Mouse (Mus musculus): ENCODE data around the gene Emilin3. TPM values are rescaled to one million over a fixed set of nuclear protein-coding genes. Genes with fewer than 3 reads are reported as not detected.
A peak's percentile ranks its signal among the peaks of the same experiment; 100 is the strongest.

Gene Emilin3
- polyA plus RNA-seq, 1 experiment from 2014 or later, result 1.5 TPM

DNA sequence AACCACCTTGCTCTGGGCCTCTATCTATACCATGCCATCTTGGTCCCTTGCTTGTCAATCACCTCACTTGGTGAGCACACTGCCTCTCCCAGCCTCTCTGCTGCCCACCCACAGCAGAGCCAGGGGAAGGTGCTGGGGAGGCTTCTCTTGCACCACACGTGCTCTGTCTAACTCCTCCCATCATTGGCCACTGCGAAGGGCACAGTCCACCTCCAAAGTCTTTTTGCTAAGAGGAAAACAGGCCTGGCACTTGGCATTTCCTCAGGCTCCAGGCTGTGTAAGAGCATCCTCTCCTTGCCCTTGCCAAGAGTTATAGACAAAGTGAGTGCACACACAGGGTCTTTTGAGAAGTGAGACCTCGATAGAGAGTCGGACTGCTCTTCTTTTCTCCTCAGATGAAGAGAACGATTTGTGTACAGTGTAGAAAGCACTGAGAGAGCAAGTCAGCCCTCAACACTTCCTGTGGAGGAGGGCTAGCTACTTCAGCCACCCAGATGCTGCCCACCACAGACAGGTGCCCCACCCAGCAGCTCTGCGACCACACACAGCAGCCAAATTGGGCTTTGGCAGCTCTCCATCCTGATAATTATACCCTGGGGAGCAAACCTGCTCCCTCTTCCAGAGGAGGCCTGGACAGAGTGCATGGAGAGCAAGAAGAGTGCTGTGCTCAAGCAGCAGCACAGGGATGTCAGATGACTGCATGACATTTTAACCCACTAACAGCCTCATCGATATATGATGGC is 41.2 kb upstream of the Emilin3 start:
- no peak for ATAC-seq (replicated peaks; ENCODE audit: insufficient number of reproducible peaks, low FRiP score, low TSS enrichment)
- WGBS (ENCODE audit: insufficient replicate concordance), result 84% methylated on average over 7 of the region's 7 CpGs

GRCm38 (mm10) chr2:160951595-160951994 is 39.5 kb upstream of the Emilin3 start:
- no peak overlapping the region for H3K27ac ChIP-seq (ENCODE audit: low read depth, low read length)
- peaks cover 11% of the 10 kb centered on the region for H3K4me1 ChIP-seq (ENCODE audit: control insufficient read depth, insufficient read depth, low read length)
- H3K9me3 ChIP-seq (replicated peaks; ENCODE audit: control insufficient read depth, low read length), result no peaks in the 10 kb centered on the region
- no peak overlapping the region for H3K4me3 ChIP-seq (ENCODE audit: low read depth, low read length)
- H3K27me3 ChIP-seq (ENCODE audit: control insufficient read depth, insufficient read depth, low read length), result no peaks in the 10 kb centered on the region
- H3K36me3 ChIP-seq (ENCODE audit: control insufficient read depth, insufficient read depth, low read length), result peaks cover 40% of the 10 kb centered on the region
- WGBS (ENCODE audit: insufficient replicate concordance), result 55% methylated on average over 4 of the region's 4 CpGs
- H3K9ac ChIP-seq (ENCODE audit: low read depth, low read length), result no peak overlapping the region
- ATAC-seq (replicated peaks; ENCODE audit: insufficient number of reproducible peaks, low FRiP score, low TSS enrichment), result no peak
- H3K4me2 ChIP-seq, result no peak overlapping the region

More for the DNA sequence above, 41.2 kb upstream of the Emilin3 start:
- no peak overlapping the region for H3K27ac ChIP-seq (ENCODE audit: low read depth, low read length)
- H3K9ac ChIP-seq (ENCODE audit: low read depth, low read length), result no peak overlapping the region
- no peaks in the 10 kb centered on the region for H3K9me3 ChIP-seq (replicated peaks; ENCODE audit: control insufficient read depth, low read length)
- H3K4me2 ChIP-seq, result no peak overlapping the region
- no peaks in the 10 kb centered on the region for H3K27me3 ChIP-seq (ENCODE audit: control insufficient read depth, insufficient read depth, low read length)
- H3K36me3 ChIP-seq (ENCODE audit: control insufficient read depth, insufficient read depth, low read length), result peaks cover 43% of the 10 kb centered on the region
- H3K4me1 ChIP-seq (ENCODE audit: control insufficient read depth, insufficient read depth, low read length), result peaks cover 11% of the 10 kb centered on the region
- no peak overlapping the region for H3K4me3 ChIP-seq (ENCODE audit: low read depth, low read length)

GRCm38 (mm10) chr2:160942443-160942842 is 30.3 kb upstream of the Emilin3 start:
- no peak overlapping the region for H3K27ac ChIP-seq (ENCODE audit: low read depth, low read length)
- no peak overlapping the region for H3K4me2 ChIP-seq
- no peak for ATAC-seq (replicated peaks; ENCODE audit: insufficient number of reproducible peaks, low FRiP score, low TSS enrichment)
- WGBS (ENCODE audit: insufficient replicate concordance), result 69% methylated on average over 3 of the region's 3 CpGs
- no peaks in the 10 kb centered on the region for H3K9me3 ChIP-seq (replicated peaks; ENCODE audit: control insufficient read depth, low read length)
- H3K4me3 ChIP-seq (ENCODE audit: low read depth, low read length), result no peak overlapping the region
- no peaks in the 10 kb centered on the region for H3K27me3 ChIP-seq (ENCODE audit: control insufficient read depth, insufficient read depth, low read length)
- peaks cover 25% of the 10 kb centered on the region for H3K4me1 ChIP-seq (ENCODE audit: control insufficient read depth, insufficient read depth, low read length)
- H3K9ac ChIP-seq (ENCODE audit: low read depth, low read length), result no peak overlapping the region
- H3K36me3 ChIP-seq (ENCODE audit: control insufficient read depth, insufficient read depth, low read length), result no peaks in the 10 kb centered on the region

- no peak overlapping the region for H3K9ac ChIP-seq (ENCODE audit: low read depth, low read length)
These were observed 29.0 kb upstream of the Emilin3 start for GRCm38 (mm10) chr2:160940930-160941709.

GRCm38 (mm10) chr2:160934451-160934850 is 22.3 kb upstream of the Emilin3 start:
- Histone ChIP-seq H3K4me1 (ENCODE audit: control insufficient read depth, insufficient read depth, low read length) (no peaks in the 10 kb centered on the region), H3K4me3 (ENCODE audit: low read depth, low read length) (no peak overlapping the region), H3K9me3 (replicated peaks; ENCODE audit: control insufficient read depth, low read length) (no peaks in the 10 kb centered on the region), H3K27me3 (ENCODE audit: control insufficient read depth, insufficient read depth, low read length) (0 out of 2 replicates have a peak, but pooled peaks cover 2% of the 10 kb centered on the region), H3K4me2 (no peak overlapping the region), H3K36me3 (ENCODE audit: control insufficient read depth, insufficient read depth, low read length) (no peaks in the 10 kb centered on the region), H3K27ac (ENCODE audit: low read depth, low read length) (no peak overlapping the region), H3K9ac (ENCODE audit: low read depth, low read length) (no peak overlapping the region)
- ATAC-seq (replicated peaks; ENCODE audit: insufficient number of reproducible peaks, low FRiP score, low TSS enrichment), result no peak
- 71% methylated on average over 4 of the region's 4 CpGs for WGBS (ENCODE audit: insufficient replicate concordance)

More at GRCm38 (mm10) chr2:160940930-160941709, 29.0 kb upstream of the Emilin3 start:
- Histone ChIP-seq H3K9me3 (replicated peaks; ENCODE audit: control insufficient read depth, low read length) (no peaks in the 10 kb centered on the region), H3K27me3 (ENCODE audit: control insufficient read depth, insufficient read depth, low read length) (0 out of 2 replicates have a peak, but pooled peaks cover 2% of the 10 kb centered on the region), H3K27ac (ENCODE audit: low read depth, low read length) (peak overlapping the region; percentile 64), H3K4me2 (peak overlapping the region; percentile 46), H3K4me3 (ENCODE audit: low read depth, low read length) (no peak overlapping the region), H3K36me3 (ENCODE audit: control insufficient read depth, insufficient read depth, low read length) (no peaks in the 10 kb centered on the region), H3K4me1 (ENCODE audit: control insufficient read depth, insufficient read depth, low read length) (peaks cover 25% of the 10 kb centered on the region)
- WGBS (ENCODE audit: insufficient replicate concordance), result 21% methylated on average over 17 of the region's 17 CpGs
- peak; percentile 66 for ATAC-seq (replicated peaks; ENCODE audit: insufficient number of reproducible peaks, low FRiP score, low TSS enrichment)

DNA sequence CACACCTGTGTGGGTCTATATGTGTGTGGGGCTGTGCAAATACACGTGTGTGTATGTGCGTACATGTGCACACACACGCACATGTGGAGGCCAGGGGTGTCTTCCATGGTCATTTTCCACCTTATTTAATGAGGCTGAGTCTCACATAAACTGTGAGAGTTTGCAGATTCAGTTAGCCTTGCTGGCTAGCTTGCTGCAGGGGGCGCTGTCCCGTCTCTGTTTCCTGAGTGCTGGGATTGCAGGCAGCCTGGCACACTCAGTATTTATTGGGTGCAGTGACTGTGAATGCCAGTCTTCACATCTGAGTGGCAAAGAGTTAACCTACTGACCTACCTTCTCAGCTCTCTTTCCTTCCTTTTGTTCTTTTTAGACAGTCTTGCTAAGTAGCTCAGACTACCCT is 21.8 kb upstream of the Emilin3 start:
- H3K4me3 ChIP-seq (ENCODE audit: low read depth, low read length), result no peak overlapping the region
- H3K9ac ChIP-seq (ENCODE audit: low read depth, low read length), result no peak overlapping the region
- WGBS (ENCODE audit: insufficient replicate concordance), result 51% methylated on average over 5 of the region's 5 CpGs
- no peak for ATAC-seq (replicated peaks; ENCODE audit: insufficient number of reproducible peaks, low FRiP score, low TSS enrichment)
- H3K4me1 ChIP-seq (ENCODE audit: control insufficient read depth, insufficient read depth, low read length), result no peaks in the 10 kb centered on the region
- H3K27me3 ChIP-seq (ENCODE audit: control insufficient read depth, insufficient read depth, low read length), result 0 out of 2 replicates have a peak, but pooled peaks cover 2% of the 10 kb centered on the region
- H3K4me2 ChIP-seq, result no peak overlapping the region
- no peak overlapping the region for H3K27ac ChIP-seq (ENCODE audit: low read depth, low read length)
- H3K9me3 ChIP-seq (replicated peaks; ENCODE audit: control insufficient read depth, low read length), result no peaks in the 10 kb centered on the region
- no peaks in the 10 kb centered on the region for H3K36me3 ChIP-seq (ENCODE audit: control insufficient read depth, insufficient read depth, low read length)

DNA sequence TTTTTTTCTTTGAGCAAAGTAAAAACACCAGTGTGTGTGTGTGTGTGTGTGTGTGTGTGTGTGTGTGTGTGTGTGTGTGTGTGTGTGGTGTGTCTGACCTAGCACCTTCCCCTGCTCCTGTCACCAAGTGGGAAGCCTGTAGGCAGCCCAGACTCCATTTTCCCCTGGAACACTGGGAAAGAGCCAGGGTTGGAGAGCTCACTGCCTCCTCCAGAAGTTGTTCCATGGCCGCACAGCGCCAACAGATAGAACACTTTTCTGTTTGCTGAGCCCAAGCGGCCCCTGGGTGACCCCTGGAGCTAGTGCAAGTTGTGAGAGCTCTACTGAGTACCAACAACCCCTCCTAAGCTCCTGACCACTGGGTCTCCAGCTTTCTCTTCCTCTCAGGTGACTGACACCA is 20.9 kb upstream of the Emilin3 start:
- Histone ChIP-seq H3K9me3 (replicated peaks; ENCODE audit: control insufficient read depth, low read length) (no peaks in the 10 kb centered on the region), H3K9ac (ENCODE audit: low read depth, low read length) (no peak overlapping the region), H3K4me1 (ENCODE audit: control insufficient read depth, insufficient read depth, low read length) (no peaks in the 10 kb centered on the region), H3K4me3 (ENCODE audit: low read depth, low read length) (no peak overlapping the region), H3K27me3 (ENCODE audit: control insufficient read depth, insufficient read depth, low read length) (0 out of 2 replicates have a peak, but pooled peaks cover 2% of the 10 kb centered on the region), H3K27ac (ENCODE audit: low read depth, low read length) (no peak overlapping the region), H3K4me2 (no peak overlapping the region), H3K36me3 (ENCODE audit: control insufficient read depth, insufficient read depth, low read length) (no peaks in the 10 kb centered on the region)
- ATAC-seq (replicated peaks; ENCODE audit: insufficient number of reproducible peaks, low FRiP score, low TSS enrichment), result no peak
- WGBS (ENCODE audit: insufficient replicate concordance), result 71% methylated on average over 3 of the region's 3 CpGs

DNA sequence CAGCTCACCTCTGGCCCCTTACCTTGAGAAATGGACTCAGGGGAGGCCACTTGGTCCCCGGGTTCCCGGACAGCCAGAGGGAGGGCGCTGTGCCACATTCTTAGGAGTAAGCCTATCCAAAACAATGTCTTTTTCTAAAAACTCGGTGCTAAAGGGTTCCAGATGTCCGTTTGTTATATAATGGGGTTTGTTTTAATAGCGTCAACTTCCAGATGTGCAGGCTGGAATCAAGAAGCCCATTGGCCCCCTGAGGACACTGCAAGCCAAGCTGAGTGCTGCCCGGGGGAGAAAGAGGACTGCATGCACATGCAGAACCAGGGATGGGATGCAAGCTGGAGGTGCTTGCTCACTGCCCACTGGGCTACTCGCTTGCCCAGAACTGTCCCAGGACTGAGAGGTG is 20.2 kb upstream of the Emilin3 start:
- no peaks in the 10 kb centered on the region for H3K36me3 ChIP-seq (ENCODE audit: control insufficient read depth, insufficient read depth, low read length)
- 65% methylated on average over 8 of the region's 8 CpGs for WGBS (ENCODE audit: insufficient replicate concordance)
- H3K4me2 ChIP-seq, result no peak overlapping the region
- no peak overlapping the region for H3K4me3 ChIP-seq (ENCODE audit: low read depth, low read length)
- no peak overlapping the region for H3K9ac ChIP-seq (ENCODE audit: low read depth, low read length)
- 0 out of 2 replicates have a peak, but pooled peaks cover 2% of the 10 kb centered on the region for H3K27me3 ChIP-seq (ENCODE audit: control insufficient read depth, insufficient read depth, low read length)
- no peak for ATAC-seq (replicated peaks; ENCODE audit: insufficient number of reproducible peaks, low FRiP score, low TSS enrichment)
- no peak overlapping the region for H3K27ac ChIP-seq (ENCODE audit: low read depth, low read length)
- H3K9me3 ChIP-seq (replicated peaks; ENCODE audit: control insufficient read depth, low read length), result no peaks in the 10 kb centered on the region
- H3K4me1 ChIP-seq (ENCODE audit: control insufficient read depth, insufficient read depth, low read length), result no peaks in the 10 kb centered on the region

Data from heart, embryonic 11.5 days (tissue).